In the genomic region with DNA sequence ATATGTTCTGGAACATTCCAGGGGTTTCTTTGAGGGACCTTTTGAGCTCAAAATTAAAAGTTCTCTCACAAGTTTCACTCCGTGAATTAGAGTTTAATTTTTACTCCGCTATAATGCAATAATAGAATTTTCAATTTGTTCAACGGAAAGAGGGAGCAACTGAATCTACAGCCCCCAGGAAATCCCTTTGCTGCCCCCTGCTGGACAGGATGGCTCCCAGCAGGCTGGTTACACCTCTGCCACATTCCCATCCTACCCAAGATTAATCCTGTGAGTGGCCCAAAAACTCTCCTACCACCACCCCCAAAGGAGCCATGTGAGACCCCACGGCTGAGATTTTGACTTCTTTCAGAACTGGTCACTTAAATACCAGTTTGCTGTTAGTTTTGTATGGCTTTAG, we compare ENCODE assay signal across 8 mouse cellular contexts.
A peak's percentile ranks its signal among the peaks of the same experiment; 100 is the strongest.
DNase-seq lines count a peak whose midpoint lies in the region; ATAC-seq and TF ChIP-seq lines count a peak whose summit lies in the region.

No protein-coding gene starts in this region.

- H3K4me3 ChIP-seq in gastrocnemius, adult 2 months, result no peak overlapping the region
- no peak overlapping the region for H3K4me3 ChIP-seq in midbrain, embryonic 14.5 days (replicated peaks; ENCODE audit: low read depth, low read length)
- H3K4me3 ChIP-seq in midbrain, embryonic 10.5 days, result no peak overlapping the region

- POLR2A ChIA-PET in Patski (lab: Charles Lee), result no interaction called here

- H3K27ac ChIP-seq in gastrocnemius, adult 2 months, result no peak overlapping the region
- H3K27ac ChIP-seq in midbrain, embryonic 14.5 days (replicated peaks; ENCODE audit: low read depth, low read length), result no peak overlapping the region
- no peak overlapping the region for H3K27ac ChIP-seq in midbrain, embryonic 10.5 days (replicated peaks)

- no peaks in the 10 kb centered on the region for H3K4me1 ChIP-seq in midbrain, embryonic 14.5 days (ENCODE audit: control insufficient read depth, insufficient read depth, low read length)
- no peaks in the 10 kb centered on the region for H3K4me1 ChIP-seq in midbrain, embryonic 10.5 days

- peak; percentile 68 for TF ChIP-seq CTCF in gastrocnemius, adult 2 months (IDR thresholded peaks at IDR 0.05)
- peak; percentile 90 for TF ChIP-seq CTCF in Patski (IDR thresholded peaks at IDR 0.05)

- H3K4me2 ChIP-seq in midbrain, embryonic 14.5 days (ENCODE audit: low read length), result no peak overlapping the region

- in situ Hi-C loops in Patski (cut with MboI; ENCODE audit: low pct_unique_long_range_greater_than_20kb), result loop anchor here (10.0 kb wide), 1 partner anchor 472 kb away; no protein-coding TSS in a partner anchor

- no peak for ATAC-seq in midbrain, embryonic 14.5 days (ENCODE audit: low FRiP score, low TSS enrichment)
- ATAC-seq in Patski, result peak; percentile 59

- intact Hi-C loops in gastrocnemius, adult 2 months (cut with DNase I), result no loop called here

- CTCF ChIA-PET in Patski (lab: Charles Lee), result interaction anchor here (0.7 to 3.3 kb wide), 6 partner anchors 10 to 284 kb away, joined by 3 to 17 read pairs (median 3); no protein-coding TSS in a partner anchor

- DNase-seq in gastrocnemius, adult 2 months, result peak; percentile 50
- DNase-seq in gastrocnemius, postnatal 25 days, result no peak
- DNase-seq in midbrain, embryonic 14.5 days, result peak; percentile 55
- DNase-seq in midbrain, embryonic 10.5 days (ENCODE audit: low spot score), result no peak
- DNase-seq in Patski (ENCODE audit: low read depth, low spot score), result no peak
- peak; percentile 70 for DNase-seq in heart, postnatal 4 days
- peak; percentile 48 for DNase-seq in naive thymus-derived CD4-positive, alpha-beta T cell, adult 2 months (ENCODE audit: low read depth)
- DNase-seq in urinary bladder, postnatal 10 days (ENCODE audit: low spot score), result no peak

- no peak overlapping the region for H3K9ac ChIP-seq in midbrain, embryonic 14.5 days (replicated peaks; ENCODE audit: low read length)

- no peaks in the 10 kb centered on the region for H3K9me3 ChIP-seq in midbrain, embryonic 14.5 days (ENCODE audit: control insufficient read depth, low read length)
- no peaks in the 10 kb centered on the region for H3K9me3 ChIP-seq in midbrain, embryonic 10.5 days (replicated peaks)

- 85% methylated on average over 4 of the region's 4 CpGs for whole genome bisulfite sequencing in midbrain, embryonic 14.5 days
- 81% methylated on average over 4 of the region's 4 CpGs for WGBS in midbrain, embryonic 10.5 days

- H3K27me3 ChIP-seq in midbrain, embryonic 14.5 days (ENCODE audit: control insufficient read depth, insufficient read depth, low read length), result no peaks in the 10 kb centered on the region
- H3K27me3 ChIP-seq in midbrain, embryonic 10.5 days (ENCODE audit: low read depth, poor library complexity, severe bottlenecking), result no peaks in the 10 kb centered on the region
- H3K27me3 ChIP-seq in Patski, result no peaks in the 10 kb centered on the region

- H3K36me3 ChIP-seq in midbrain, embryonic 14.5 days (ENCODE audit: control insufficient read depth, insufficient read depth, low read length), result peaks cover 28% of the 10 kb centered on the region
- H3K36me3 ChIP-seq in midbrain, embryonic 10.5 days, result peaks cover 11% of the 10 kb centered on the region

Comparison
In these comparisons a context has a peak if more than half of its experiments do, and no peak if none do; other contexts are left out.
1. DNase-seq: peak in gastrocnemius, adult 2 months (single experiment), midbrain, embryonic 14.5 days (single experiment), heart, postnatal 4 days (single experiment) and naive thymus-derived CD4-positive, alpha-beta T cell, adult 2 months (single experiment); none in gastrocnemius, postnatal 25 days (single experiment), midbrain, embryonic 10.5 days (single experiment), Patski (single experiment) and urinary bladder, postnatal 10 days (single experiment).